Mouse (Mus musculus) liver, adult 2 months (tissue): Measurements from ENCODE around the gene Ppcdc.

Experiments used
- CTCF ChIP-seq: fragments of 200-500 bp; IDR thresholded peaks from 2 replicates; pipeline ENCODE4 v1.5.1; 2011; ENCODE audit warnings: low read depth, low read length, control low read depth
- POLR2A ChIP-seq: fragments of 200-500 bp; IDR thresholded peaks from 2 replicates; pipeline ENCODE4 v1.6.1; 2011; ENCODE audit warnings: low read length, control low read depth; ENCODE audit not compliant: insufficient read depth; ENCODE audit errors: extremely low read depth

GRCm38 (mm10) chr9:57384621-57385020 is 55.3 kb downstream of the Ppcdc start:
- no peak for TF ChIP-seq POLR2A
- no peak for TF ChIP-seq CTCF
